Mouse (Mus musculus) stomach, postnatal 0 days (tissue): ENCODE results near the gene Apobr.

ENCODE experiments used
- CTCF ChIP-seq: IDR thresholded peaks from 2 replicates; pipeline ENCODE4 v1.5.1; 2016; ENCODE audit warnings: antibody characterized with exemption, low read depth, mild to moderate bottlenecking, moderate library complexity
- EP300 ChIP-seq: optimal IDR thresholded peaks from 2 replicates; pipeline ENCODE3; 2016; ENCODE audit warnings: antibody characterized with exemption

DNA sequence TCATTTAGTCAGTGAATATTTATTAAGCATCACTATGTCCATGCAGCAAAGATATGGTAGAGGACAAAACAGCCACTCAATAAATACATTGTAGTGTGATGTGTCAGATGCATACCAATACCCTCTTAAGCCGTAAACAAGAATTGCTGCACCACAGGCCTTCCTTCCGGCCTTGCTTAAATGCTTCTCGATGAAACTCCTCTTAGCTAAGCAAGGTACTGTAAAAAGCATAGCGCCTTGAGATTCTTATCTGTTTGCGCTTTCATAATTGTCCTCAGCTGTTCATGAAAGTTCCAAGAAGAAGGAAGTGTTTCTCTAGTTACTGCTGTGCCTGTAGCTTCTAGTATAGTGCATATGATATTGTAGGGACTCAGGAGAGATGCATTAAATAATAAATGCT is 21.9 kb downstream of the Apobr start:
- TF ChIP-seq CTCF (no peak), EP300 (no peak)
